Mouse (Mus musculus) neural tube, embryonic 14.5 days (tissue): Measurements from ENCODE around the gene Grm1. TPM values are rescaled to one million over a fixed set of nuclear protein-coding genes. Genes with fewer than 3 reads are reported as not detected.

Source experiments
- ATAC-seq: fragments of 200-750 bp; cut with Nextera tagmentation; 2 replicates; pipeline ENCODE4 v1.8.0; 2017; ENCODE audit warnings: low read depth, mild to moderate bottlenecking, moderate TSS enrichment, moderate library complexity
- H3K27ac ChIP-seq: fragments of 300-500 bp; sonication (generic); 2 replicates; pipeline ENCODE4 v1.5.1; 2014; ENCODE audit warnings: low read depth, mild to moderate bottlenecking, control low read depth, low read length, moderate library complexity, mixed read lengths
- H3K27me3 ChIP-seq: fragments of 300-500 bp; sonication (generic); 2 replicates; pipeline ENCODE4 v1.6.1; 2014; ENCODE audit warnings: low read length; ENCODE audit not compliant: control insufficient read depth, insufficient read depth
- H3K36me3 ChIP-seq: fragments of 300-500 bp; sonication (generic); 2 replicates; pipeline ENCODE4 v1.6.1; 2014; ENCODE audit warnings: low read length, mixed read lengths; ENCODE audit not compliant: control insufficient read depth, insufficient read depth
- H3K4me1 ChIP-seq: fragments of 300-500 bp; sonication (generic); 2 replicates; pipeline ENCODE4 v1.6.1; 2014; ENCODE audit warnings: low read length; ENCODE audit not compliant: control insufficient read depth, insufficient read depth
- H3K4me2 ChIP-seq: fragments of 300-500 bp; sonication (generic); 2 replicates; pipeline ENCODE4 v1.6.1; 2014; ENCODE audit warnings: mild to moderate bottlenecking, low read depth, low read length, control low read depth
- H3K4me3 ChIP-seq: fragments of 300-500 bp; sonication (generic); 2 replicates; pipeline ENCODE4 v1.5.1; 2014; ENCODE audit warnings: low read depth, low read length, control low read depth, mixed read lengths
- H3K9ac ChIP-seq: fragments of 300-500 bp; sonication (generic); replicated peaks from 2 replicates; pipeline ENCODE4 v1.6.1; 2014; ENCODE audit warnings: low read depth, mild to moderate bottlenecking, control low read depth, low read length, mixed read lengths
- H3K9me3 ChIP-seq: fragments of 300-500 bp; sonication (generic); 2 replicates; pipeline ENCODE4 v1.6.1; 2016; ENCODE audit warnings: low read length; ENCODE audit not compliant: control insufficient read depth
- WGBS: fragments of 180-500 bp; shearing (Covaris S2); extraction: QIAGEN DNeasy Blood & Tissue Kit; methylation state at CpG from one replicate; pipeline ENCODE4 v1.1.7; 2014; 5-methylcytosine and 5-hydroxymethylcytosine counted together
- polyA plus RNA-seq: library from polyadenylated mRNA; unstranded; fragments of >200 nt; fragmentation: Nextera tagmentation; extraction: Ambion mirVana; gene quantifications from 2 replicates; pipeline ENCODE4 v1.2.1, GENCODE M21; 2014

The Grm1 gene
- polyA plus RNA-seq, 1 experiment from 2014 or later, result 4.5 TPM

DNA sequence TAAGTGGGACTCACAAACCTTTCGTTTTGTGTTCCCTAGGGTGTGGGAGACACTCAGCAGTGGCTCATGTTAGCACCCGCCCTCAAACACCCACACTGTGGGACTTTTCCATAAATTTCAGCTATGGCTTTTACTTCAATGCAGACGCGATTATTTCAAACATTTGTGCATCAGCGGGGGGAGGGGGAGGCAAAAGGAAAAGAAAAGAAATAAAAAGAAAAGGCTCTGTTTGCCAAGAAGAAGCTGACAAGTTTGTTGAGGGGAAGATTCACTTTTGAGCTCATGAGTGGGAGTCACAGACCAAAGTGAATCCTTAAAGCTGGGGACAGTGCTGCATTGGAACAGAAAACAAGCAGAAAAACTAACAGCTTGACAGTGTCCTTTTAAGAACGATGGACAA lies 384.7 kb downstream of the Grm1 start:
- Histone ChIP-seq H3K27ac (no peak overlapping the region), H3K4me1 (no peaks in the 10 kb centered on the region), H3K9me3 (no peaks in the 10 kb centered on the region), H3K4me2 (no peak overlapping the region), H3K9ac (no peak overlapping the region), H3K4me3 (no peak overlapping the region), H3K36me3 (no peaks in the 10 kb centered on the region), H3K27me3 (no peaks in the 10 kb centered on the region)
- no peak for ATAC-seq
- 83% methylated on average over 6 of the region's 6 CpGs for WGBS

DNA sequence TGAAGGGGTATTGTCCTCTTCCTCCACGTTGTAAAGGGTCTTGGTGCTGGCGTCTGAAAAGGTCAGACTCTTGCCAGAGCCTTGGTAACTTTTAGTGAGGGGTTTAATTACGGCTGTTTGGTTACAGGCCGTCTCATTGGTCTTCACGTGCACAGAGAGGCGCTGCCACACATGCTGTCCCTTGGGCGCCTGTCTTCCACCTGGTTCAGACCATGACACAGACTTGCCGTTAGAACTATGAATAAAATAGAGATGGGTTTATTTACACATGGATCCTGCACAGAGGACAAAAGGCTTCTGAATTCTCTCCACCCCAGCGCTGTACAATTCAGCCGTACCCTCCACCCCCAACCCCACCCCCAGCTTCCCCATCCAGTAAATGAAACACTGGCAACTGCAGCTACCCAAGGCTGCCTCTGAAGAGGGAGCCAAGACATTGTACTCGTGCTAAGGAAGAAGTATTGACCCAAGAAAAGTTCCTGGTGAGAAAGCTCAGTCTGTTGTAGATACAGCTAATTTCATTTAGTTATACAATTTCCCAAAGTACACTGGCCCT lies 392.4 kb downstream of the Grm1 start:
- WGBS, result 6% methylated on average over 11 of the region's 11 CpGs
- H3K27me3 ChIP-seq, result no peaks in the 10 kb centered on the region; the same call in 1 of the 2 replicates
- no peaks in the 10 kb centered on the region for H3K36me3 ChIP-seq
- H3K4me3 ChIP-seq, result peak overlapping the region; percentile 48
- ATAC-seq, result peak; percentile 73
- peak overlapping the region; percentile 55 for H3K9ac ChIP-seq
- H3K4me2 ChIP-seq, result peak overlapping the region; percentile 97
- H3K4me1 ChIP-seq, result no peaks in the 10 kb centered on the region
- no peak overlapping the region for H3K27ac ChIP-seq
- no peaks in the 10 kb centered on the region for H3K9me3 ChIP-seq

DNA sequence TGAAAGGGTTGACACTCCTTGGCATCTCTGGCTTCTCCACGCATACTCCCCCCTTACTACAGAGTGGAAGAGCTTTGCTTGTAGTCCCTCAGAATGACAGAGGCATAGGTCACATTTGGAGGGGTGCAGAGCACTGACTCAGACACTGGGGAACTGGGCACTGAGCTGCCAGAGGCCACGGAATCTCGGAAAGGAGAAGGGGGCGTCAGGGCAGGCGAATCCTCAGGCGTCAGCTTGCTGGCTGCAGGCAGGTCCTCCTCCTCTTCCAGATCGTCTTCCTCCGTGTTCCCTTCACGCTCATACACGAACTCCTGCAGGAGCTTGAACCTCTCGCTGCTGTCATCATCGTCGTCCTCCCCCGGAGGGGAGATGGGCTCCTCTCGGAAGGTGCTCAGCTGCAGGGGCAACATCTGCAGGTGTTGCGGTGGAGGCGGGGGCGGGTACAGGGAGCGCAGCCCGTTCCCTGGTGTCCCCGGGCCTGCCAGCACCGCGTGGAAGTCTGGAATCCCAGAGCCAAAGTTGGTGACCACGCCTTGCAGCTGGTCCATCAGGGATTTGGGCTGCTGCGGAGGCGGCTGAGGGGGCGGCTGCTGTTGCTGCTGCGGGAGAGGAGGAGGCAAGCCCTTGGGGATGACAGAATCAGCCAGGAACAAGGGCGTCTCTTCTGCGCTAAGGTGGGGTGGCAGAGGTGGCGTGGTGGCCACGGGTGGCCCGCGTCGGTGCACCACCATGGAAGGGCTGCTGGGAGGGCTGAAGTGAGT lies 393.1 kb downstream of the Grm1 start:
- peak overlapping the region; percentile 97 for H3K4me2 ChIP-seq
- peak; percentile 76 for ATAC-seq
- WGBS, result 2% methylated on average over 35 of the region's 35 CpGs

GRCm38 (mm10) chr10:10681048-10681447 lies 401.1 kb downstream of the Grm1 start, which contains the start of gene Gm10944:
Gm10944 (plus strand) TSS chr10:10681348.
- no peaks in the 10 kb centered on the region for H3K27me3 ChIP-seq
- no peak within 1 kb of the TSS for H3K4me3 ChIP-seq
- H3K36me3 ChIP-seq, result no peaks in the 10 kb centered on the region
- H3K27ac ChIP-seq, result no peak within 1 kb of the TSS
- no peak within 1 kb of the TSS for H3K9ac ChIP-seq
- H3K4me1 ChIP-seq, result no peaks in the 10 kb centered on the region
- 92% methylated on average over 1 of the region's 1 CpGs for WGBS
- H3K4me2 ChIP-seq, result no peak within 1 kb of the TSS
- ATAC-seq, result no peak
- no peaks in the 10 kb centered on the region for H3K9me3 ChIP-seq

More for the DNA sequence above, 393.1 kb downstream of the Grm1 start:
- no peaks in the 10 kb centered on the region for H3K4me1 ChIP-seq
- H3K27me3 ChIP-seq, result no peaks in the 10 kb centered on the region; the same call in 1 of the 2 replicates
- no peak overlapping the region for H3K27ac ChIP-seq
- no peaks in the 10 kb centered on the region for H3K9me3 ChIP-seq
- no peaks in the 10 kb centered on the region for H3K36me3 ChIP-seq
- H3K4me3 ChIP-seq, result peak overlapping the region; percentile 48
- peak overlapping the region; percentile 55 for H3K9ac ChIP-seq

GRCm38 (mm10) chr10:10659976-10660375 lies 422.2 kb downstream of the Grm1 start:
- Histone ChIP-seq H3K9ac (no peak overlapping the region), H3K4me2 (no peak overlapping the region), H3K27me3 (no peaks in the 10 kb centered on the region), H3K36me3 (no peaks in the 10 kb centered on the region), H3K27ac (no peak overlapping the region), H3K4me3 (no peak overlapping the region), H3K4me1 (no peaks in the 10 kb centered on the region), H3K9me3 (no peaks in the 10 kb centered on the region)
- 80% methylated on average over 3 of the region's 3 CpGs for WGBS
- ATAC-seq, result no peak

DNA sequence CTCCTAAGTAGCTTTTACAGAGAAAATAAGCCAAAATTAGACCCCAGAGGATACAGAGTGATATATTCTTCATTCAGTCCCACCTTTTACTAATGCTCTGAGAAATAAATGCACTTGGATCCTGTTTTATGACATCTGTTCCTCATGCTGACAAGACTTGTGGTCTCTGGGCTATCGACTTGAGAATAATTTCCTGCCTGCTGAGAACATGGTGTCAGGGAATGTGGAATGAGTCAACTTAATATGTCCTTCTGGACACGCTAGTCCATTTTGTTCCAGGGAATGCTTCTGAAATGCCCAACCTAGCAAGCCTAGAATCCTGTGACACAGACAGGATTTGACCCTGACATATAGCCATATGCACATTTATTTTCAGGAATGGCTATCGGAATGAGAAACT lies 423.0 kb downstream of the Grm1 start:
- WGBS, result 81% methylated on average over 3 of the region's 3 CpGs

GRCm38 (mm10) chr10:10656621-10657020 lies 425.5 kb downstream of the Grm1 start:
- Histone ChIP-seq H3K4me3 (no peak overlapping the region), H3K4me1 (no peaks in the 10 kb centered on the region), H3K4me2 (no peak overlapping the region), H3K9me3 (no peaks in the 10 kb centered on the region), H3K27me3 (no peaks in the 10 kb centered on the region), H3K27ac (no peak overlapping the region), H3K36me3 (no peaks in the 10 kb centered on the region), H3K9ac (no peak overlapping the region)
- ATAC-seq, result no peak
- WGBS, result 89% methylated on average over 4 of the region's 4 CpGs

More for the DNA sequence above, 423.0 kb downstream of the Grm1 start:
- H3K4me2 ChIP-seq, result no peak overlapping the region
- H3K27ac ChIP-seq, result no peak overlapping the region
- H3K4me1 ChIP-seq, result no peaks in the 10 kb centered on the region
- no peaks in the 10 kb centered on the region for H3K27me3 ChIP-seq
- H3K4me3 ChIP-seq, result no peak overlapping the region
- no peaks in the 10 kb centered on the region for H3K9me3 ChIP-seq
- no peak overlapping the region for H3K9ac ChIP-seq
- H3K36me3 ChIP-seq, result no peaks in the 10 kb centered on the region
- no peak for ATAC-seq

DNA sequence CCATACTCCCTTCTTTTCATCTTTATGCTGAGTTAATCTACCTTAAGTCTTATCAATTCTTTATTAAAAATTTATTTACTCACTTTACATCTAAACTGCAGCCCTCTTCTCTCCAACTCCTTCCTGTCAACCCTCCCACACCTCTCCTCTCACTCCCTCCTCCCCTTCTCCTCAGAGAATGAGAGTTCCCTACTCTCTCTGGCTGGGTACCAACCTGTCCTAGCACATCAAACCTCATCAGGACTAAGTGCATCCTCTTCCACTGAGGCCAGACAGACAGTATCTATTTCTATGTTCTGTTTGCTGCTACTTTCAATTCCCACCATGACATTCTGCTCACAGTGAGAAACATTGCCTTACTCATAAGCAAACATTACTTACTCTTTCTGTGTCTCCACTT lies 426.2 kb downstream of the Grm1 start:
- H3K27me3 ChIP-seq, result no peaks in the 10 kb centered on the region
- H3K4me3 ChIP-seq, result no peak overlapping the region
- H3K9me3 ChIP-seq, result no peaks in the 10 kb centered on the region
- no peak for ATAC-seq
- H3K4me2 ChIP-seq, result no peak overlapping the region
- no peak overlapping the region for H3K9ac ChIP-seq
- no peaks in the 10 kb centered on the region for H3K4me1 ChIP-seq
- H3K36me3 ChIP-seq, result no peaks in the 10 kb centered on the region
- H3K27ac ChIP-seq, result no peak overlapping the region
